Mouse (Mus musculus): ENCODE results near the gene Txn2.

DNA sequence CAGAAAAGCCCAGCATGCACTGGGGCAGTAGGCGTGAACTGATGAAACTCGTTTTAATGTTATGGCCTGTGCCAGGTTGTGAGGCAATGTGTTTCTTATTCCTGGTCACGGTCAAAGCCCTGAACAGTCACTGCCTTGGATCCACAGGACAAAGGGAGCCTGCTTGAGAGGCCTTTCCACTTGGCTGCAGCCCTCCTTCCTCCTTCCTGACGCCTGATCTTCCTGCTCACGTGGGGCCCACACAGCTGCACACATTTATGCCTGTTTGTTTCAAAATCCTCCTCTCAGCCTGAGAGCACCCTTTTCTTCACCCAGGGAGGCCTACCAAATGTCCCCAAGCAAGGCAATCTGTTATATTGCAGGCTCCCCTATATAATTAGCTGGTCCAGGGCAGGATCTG, 25.6 kb downstream of the Txn2 start:
- no peak for TF ChIP-seq CTCF (conservative IDR thresholded peaks at IDR 0.05; ENCODE audit: low read length)
- no peak for TF ChIP-seq NANOG (IDR thresholded peaks at IDR 0.05; ENCODE audit: borderline replicate concordance, low read length)
- no peak for TF ChIP-seq POU5F1 (IDR thresholded peaks at IDR 0.05; ENCODE audit: borderline replicate concordance, low read length)
